Mouse (Mus musculus) stomach, embryonic 16.5 days (tissue): ENCODE results near the gene Gm9376. TPM values are rescaled to one million over a fixed set of nuclear protein-coding genes. Genes with fewer than 3 reads are reported as not detected.
A peak's percentile ranks its signal among the peaks of the same experiment; 100 is the strongest.

Experiments
- ATAC-seq: fragments of 200-750 bp; cut with Nextera tagmentation; 2 replicates; pipeline ENCODE4 v1.8.0; 2017; ENCODE audit warnings: moderate number of reproducible peaks, moderate TSS enrichment; ENCODE audit not compliant: insufficient read depth, low FRiP score
- H3K27ac ChIP-seq: fragments of 300-500 bp; sonication (generic); 2 replicates; pipeline ENCODE4 v1.5.1; 2014; ENCODE audit warnings: low read length
- H3K27me3 ChIP-seq: fragments of 300-500 bp; sonication (generic); 2 replicates; pipeline ENCODE4 v1.6.1; 2014; ENCODE audit warnings: low read length, control low read depth, mixed read lengths; ENCODE audit not compliant: control insufficient read depth, insufficient read depth
- H3K36me3 ChIP-seq: fragments of 300-500 bp; sonication (generic); 2 replicates; pipeline ENCODE4 v1.6.1; 2014; ENCODE audit warnings: low read length; ENCODE audit not compliant: control insufficient read depth, insufficient read depth
- H3K4me1 ChIP-seq: fragments of 300-500 bp; sonication (generic); 2 replicates; pipeline ENCODE4 v1.6.1; 2014; ENCODE audit warnings: low read length, control low read depth, mixed read lengths; ENCODE audit not compliant: control insufficient read depth, insufficient read depth
- H3K4me2 ChIP-seq: fragments of 300-500 bp; sonication (generic); 2 replicates; pipeline ENCODE4 v1.6.1; 2014; ENCODE audit warnings: low read depth, low read length, mixed read lengths
- H3K4me3 ChIP-seq: fragments of 300-500 bp; sonication (generic); replicated peaks from 2 replicates; pipeline ENCODE4 v1.5.1; 2014; ENCODE audit warnings: mild to moderate bottlenecking, low read length
- H3K9ac ChIP-seq: fragments of 300-500 bp; sonication (generic); 2 replicates; pipeline ENCODE4 v1.6.1; 2014; ENCODE audit warnings: low read length
- H3K9me3 ChIP-seq: fragments of 300-500 bp; sonication (generic); replicated peaks from 2 replicates; pipeline ENCODE4 v1.6.1; 2016; ENCODE audit warnings: low read length, control low read depth; ENCODE audit not compliant: control insufficient read depth
- WGBS: fragments of 180-500 bp; shearing (Covaris S2); extraction: QIAGEN DNeasy Blood & Tissue Kit; methylation state at CpG from one replicate; pipeline ENCODE4 v1.1.7; 2014; 5-methylcytosine and 5-hydroxymethylcytosine counted together
- polyA plus RNA-seq: library from polyadenylated mRNA; unstranded; fragments of >200 nt; fragmentation: Nextera tagmentation; extraction: Ambion mirVana; gene quantifications from 2 replicates; pipeline ENCODE4 v1.2.1, GENCODE M21; 2015

Gene Gm9376
- polyA plus RNA-seq = not detected in 2 replicates

DNA sequence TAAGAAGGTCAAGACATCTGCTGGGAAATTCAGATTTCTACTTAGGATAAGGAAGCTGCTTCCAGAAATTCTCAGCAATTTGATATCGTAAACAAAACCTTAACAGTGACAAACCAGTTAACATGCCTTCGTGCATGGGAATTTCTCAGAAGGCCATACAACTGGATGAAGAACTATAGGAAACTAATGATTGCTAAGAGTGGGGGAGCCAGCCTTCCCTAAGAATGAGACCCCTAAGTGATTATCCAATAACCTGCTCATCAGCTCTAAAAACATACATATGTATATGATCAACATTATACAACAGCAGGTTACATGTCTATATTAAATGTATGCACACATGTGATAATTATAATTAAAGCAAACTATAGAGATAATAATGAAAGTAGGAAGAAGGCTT, at the start of gene Gm9376:
Gene Gm9376, plus strand, starts transcription at position 301 of the 400 bp plus-strand sequence.
- H3K4me1 ChIP-seq = no peaks in the 10 kb centered on the region
- no peak for ATAC-seq
- WGBS = 73% methylated on average over 2 of the region's 2 CpGs
- H3K4me3 ChIP-seq = no peak within 1 kb of the TSS
- no peaks in the 10 kb centered on the region for H3K27me3 ChIP-seq
- no peak within 1 kb of the TSS for H3K27ac ChIP-seq
- H3K9me3 ChIP-seq = no peaks in the 10 kb centered on the region
- H3K4me2 ChIP-seq = no peak within 1 kb of the TSS
- H3K36me3 ChIP-seq = no peaks in the 10 kb centered on the region
- no peak within 1 kb of the TSS for H3K9ac ChIP-seq

DNA sequence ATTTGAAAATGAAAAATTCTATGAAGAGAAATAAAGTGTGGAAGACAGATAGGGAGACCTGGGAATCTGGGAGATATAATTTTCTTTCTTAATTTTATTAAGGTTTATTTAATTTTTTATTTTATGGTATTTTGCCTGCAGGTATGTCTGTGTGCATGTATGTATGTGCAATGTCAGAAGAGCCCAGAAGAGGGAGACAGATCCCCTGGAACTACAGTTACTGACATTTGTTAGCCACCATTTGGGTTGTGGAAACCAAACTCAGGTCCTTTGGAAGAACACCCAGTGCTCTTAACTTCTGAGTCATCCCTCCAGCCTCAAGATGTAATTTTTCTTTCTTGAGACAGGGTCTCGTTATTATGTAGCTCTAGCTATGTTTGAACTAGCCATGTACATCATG, 45.9 kb upstream of the Gm9376 start:
- H3K36me3 ChIP-seq = no peaks in the 10 kb centered on the region
- H3K9ac ChIP-seq = no peak overlapping the region
- ATAC-seq = no peak
- 69% methylated on average over 1 of the region's 1 CpGs for WGBS
- no peak overlapping the region for H3K4me3 ChIP-seq
- peaks cover 28% of the 10 kb centered on the region for H3K27me3 ChIP-seq
- no peak overlapping the region for H3K27ac ChIP-seq
- no peaks in the 10 kb centered on the region for H3K9me3 ChIP-seq
- H3K4me2 ChIP-seq = no peak overlapping the region
- no peaks in the 10 kb centered on the region for H3K4me1 ChIP-seq

DNA sequence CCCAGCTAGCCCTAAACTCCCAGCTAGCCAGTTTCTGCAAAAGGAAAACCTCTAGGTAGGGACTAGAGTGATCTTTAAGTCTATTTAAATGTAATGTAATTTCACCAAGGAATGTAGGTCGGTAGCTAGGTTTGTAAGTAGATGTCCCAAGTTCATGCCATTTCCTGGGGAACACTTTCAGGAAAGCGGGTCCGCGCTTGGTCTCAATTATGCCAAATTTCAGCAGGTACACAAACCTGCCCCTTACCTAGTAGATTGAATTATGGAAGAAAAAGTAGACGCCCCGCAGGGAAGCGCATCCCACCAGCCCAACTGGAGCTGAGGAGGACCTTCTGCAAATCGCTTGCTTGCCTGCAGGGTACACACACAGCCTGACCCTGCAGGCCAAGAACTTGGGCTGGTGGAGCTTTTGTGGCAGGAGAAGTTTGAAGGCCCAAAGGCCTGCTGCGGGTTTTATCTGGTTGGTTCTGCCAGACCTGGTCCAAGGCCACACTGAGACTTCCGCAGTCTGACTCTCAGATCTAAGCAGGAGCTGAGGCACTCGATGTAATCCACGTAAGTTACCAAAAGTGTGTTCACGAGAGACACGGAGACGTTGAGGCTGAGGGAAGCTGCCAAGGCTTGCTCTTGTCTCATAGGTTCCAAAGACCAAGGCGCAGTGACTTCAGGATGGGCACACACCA, 41.6 kb upstream of the Gm9376 start:
- no peak overlapping the region for H3K9ac ChIP-seq
- WGBS = 32% methylated on average over 16 of the region's 16 CpGs
- no peak overlapping the region for H3K4me2 ChIP-seq
- ATAC-seq = no peak
- peaks cover 57% of the 10 kb centered on the region for H3K27me3 ChIP-seq
- H3K4me1 ChIP-seq = no peaks in the 10 kb centered on the region; the same call in 1 of the 2 replicates
- no peaks in the 10 kb centered on the region for H3K36me3 ChIP-seq
- H3K27ac ChIP-seq = no peak overlapping the region
- no peaks in the 10 kb centered on the region for H3K9me3 ChIP-seq
- H3K4me3 ChIP-seq = no peak overlapping the region

DNA sequence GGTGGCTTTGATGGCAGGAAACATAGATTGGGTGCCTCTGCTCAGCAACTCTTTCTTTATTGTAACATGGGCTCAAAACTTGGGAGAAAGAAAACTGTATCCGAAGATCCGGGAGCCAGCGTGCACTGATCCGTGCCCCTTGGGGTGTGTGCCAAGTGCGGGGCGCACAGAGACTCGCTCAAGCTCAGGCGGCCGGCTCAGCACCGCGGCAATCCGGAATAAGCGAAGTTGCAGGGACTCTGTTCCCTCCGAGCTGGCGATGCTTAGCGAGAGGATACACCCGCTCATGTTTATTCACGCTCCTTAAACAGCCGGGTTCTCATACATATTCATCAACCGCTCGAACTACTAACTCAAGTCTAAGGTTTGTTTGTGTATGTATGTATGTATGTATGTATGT, 40.8 kb upstream of the Gm9376 start:
- Histone ChIP-seq H3K9ac (peak overlapping the region; percentile 49; the same call in 1 of the 2 replicates), H3K36me3 (no peaks in the 10 kb centered on the region), H3K27ac (no peak overlapping the region), H3K9me3 (no peaks in the 10 kb centered on the region), H3K4me3 (peak overlapping the region; percentile 18), H3K4me1 (no peaks in the 10 kb centered on the region; the same call in 1 of the 2 replicates), H3K4me2 (peak overlapping the region; percentile 37; the same call in 1 of the 2 replicates), H3K27me3 (peaks cover 57% of the 10 kb centered on the region)
- no peak for ATAC-seq
- 2% methylated on average over 21 of the region's 21 CpGs for WGBS

DNA sequence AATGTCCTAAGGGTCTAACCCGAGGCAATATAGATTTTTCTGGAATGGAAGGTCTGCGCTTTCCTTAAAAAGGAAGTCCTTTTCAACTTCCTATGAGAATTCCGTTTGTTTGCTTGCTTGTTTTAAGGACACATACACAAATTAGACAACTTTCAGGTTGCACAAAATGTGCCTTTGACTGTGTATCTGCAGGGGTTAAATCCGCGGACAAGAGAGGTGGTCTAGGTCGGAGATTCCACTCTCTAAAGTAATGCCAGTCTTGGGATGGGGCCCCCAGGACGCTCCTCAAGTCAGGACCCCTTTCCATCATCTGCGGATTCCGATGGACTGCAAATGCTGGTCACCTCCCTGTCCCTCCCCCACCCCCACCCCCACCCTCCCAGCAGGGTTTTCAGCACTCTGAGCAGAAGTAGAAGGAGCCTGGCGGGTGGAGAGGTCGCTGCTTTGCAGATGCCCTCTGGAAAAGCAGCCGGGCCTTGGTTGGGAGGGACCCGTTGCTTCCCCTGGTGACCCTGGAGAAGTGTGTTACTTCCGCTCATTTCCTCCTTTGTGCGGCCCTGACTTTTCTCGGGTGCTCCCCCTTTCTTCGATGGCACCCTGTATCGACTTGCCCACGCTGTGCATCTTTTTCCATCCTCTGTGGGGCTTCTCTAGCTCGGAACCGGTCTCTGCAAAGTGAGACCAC, 40.1 kb upstream of the Gm9376 start:
- H3K27ac ChIP-seq = no peak overlapping the region
- H3K4me1 ChIP-seq = no peaks in the 10 kb centered on the region; the same call in 1 of the 2 replicates
- no peak for ATAC-seq
- H3K9ac ChIP-seq = no peak overlapping the region
- no peaks in the 10 kb centered on the region for H3K9me3 ChIP-seq
- no peaks in the 10 kb centered on the region for H3K36me3 ChIP-seq
- WGBS = 8% methylated on average over 21 of the region's 21 CpGs
- H3K4me2 ChIP-seq = peak overlapping the region; percentile 37; the same call in 1 of the 2 replicates
- H3K4me3 ChIP-seq = no peak overlapping the region; the same call in 1 of the 2 replicates
- peaks cover 62% of the 10 kb centered on the region for H3K27me3 ChIP-seq

DNA sequence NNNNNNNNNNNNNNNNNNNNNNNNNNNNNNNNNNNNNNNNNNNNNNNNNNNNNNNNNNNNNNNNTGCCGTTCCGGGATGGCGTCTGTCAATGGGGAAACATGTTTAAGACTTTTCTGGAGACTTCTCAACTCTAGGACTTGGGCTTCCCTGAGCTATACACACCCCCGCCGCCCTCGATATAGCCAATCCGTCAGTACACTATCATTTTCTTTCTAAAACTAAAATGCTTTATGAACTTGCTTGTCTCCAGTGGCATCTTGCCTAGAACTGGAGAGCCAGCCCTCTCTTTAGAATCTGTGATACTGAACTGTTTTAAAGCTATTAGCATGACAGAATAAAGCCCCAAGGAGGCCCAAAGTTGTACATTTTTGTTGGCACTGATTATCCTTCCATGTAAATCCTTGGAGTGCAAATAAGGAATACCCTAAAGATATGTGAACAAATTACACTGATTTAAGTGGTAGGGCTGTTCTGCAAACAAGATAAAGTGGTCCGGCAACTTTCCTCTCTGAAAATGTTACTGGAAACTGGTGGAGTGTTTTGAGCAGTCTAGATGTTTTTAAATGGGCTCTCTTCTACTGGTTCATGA, 34.3 kb upstream of the Gm9376 start:
- H3K36me3 ChIP-seq = no peaks in the 10 kb centered on the region
- ATAC-seq = no peak
- WGBS = 11% methylated on average over 8 of the region's 8 CpGs
- peak overlapping the region; percentile 70 for H3K27ac ChIP-seq
- peaks cover 6% of the 10 kb centered on the region; the same call in 1 of the 2 replicates for H3K4me1 ChIP-seq
- peak overlapping the region; percentile 33 for H3K4me3 ChIP-seq
- H3K4me2 ChIP-seq = peak overlapping the region; percentile 52
- H3K27me3 ChIP-seq = peaks cover 42% of the 10 kb centered on the region
- 0 out of 2 replicates have a peak overlapping the region, but pooled peaks have one; percentile 2 for H3K9ac ChIP-seq
- no peaks in the 10 kb centered on the region for H3K9me3 ChIP-seq

DNA sequence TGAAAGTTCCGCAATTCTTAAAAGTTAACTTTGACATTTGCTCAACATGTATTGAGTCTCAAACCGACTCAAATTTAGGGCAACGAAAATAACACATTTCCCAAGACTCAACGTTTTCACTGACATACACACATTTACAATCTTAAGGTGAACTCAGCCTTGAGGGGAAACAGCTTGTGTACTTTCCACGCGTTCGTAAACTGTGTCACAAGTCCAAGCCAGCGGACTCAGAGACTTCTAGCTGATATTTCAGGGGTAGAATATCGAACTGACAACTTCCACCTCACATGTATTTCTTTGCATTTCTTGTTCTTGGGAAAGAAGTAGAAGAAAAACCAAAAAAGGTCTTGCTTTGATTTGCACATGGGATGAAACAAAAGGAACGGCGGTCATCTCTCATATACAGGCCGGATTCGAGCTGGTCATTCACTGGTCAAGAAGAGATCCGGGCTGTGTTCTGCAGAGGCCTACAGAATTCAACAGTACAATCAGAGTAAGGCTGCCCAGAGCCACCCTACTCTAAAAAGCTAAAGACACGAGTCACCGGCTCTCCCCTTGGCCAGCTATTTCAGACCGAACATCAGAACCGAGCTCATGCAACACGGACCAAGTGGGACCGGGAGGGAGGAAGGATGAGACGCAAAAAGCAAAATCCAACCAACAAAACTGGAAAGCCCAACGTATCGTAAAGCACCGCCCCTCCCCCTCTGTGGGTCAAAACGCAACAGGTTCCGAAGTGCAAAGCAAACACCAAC, 32.8 kb upstream of the Gm9376 start:
- Histone ChIP-seq H3K9me3 (no peaks in the 10 kb centered on the region), H3K27ac (peak overlapping the region; percentile 26; the same call in 1 of the 2 replicates), H3K4me3 (peak overlapping the region; percentile 63), H3K27me3 (peaks cover 32% of the 10 kb centered on the region), H3K9ac (peak overlapping the region; percentile 81), H3K36me3 (no peaks in the 10 kb centered on the region), H3K4me2 (peak overlapping the region; percentile 66), H3K4me1 (peaks cover 6% of the 10 kb centered on the region; the same call in 1 of the 2 replicates)
- no peak for ATAC-seq
- 6% methylated on average over 26 of the region's 26 CpGs for WGBS

DNA sequence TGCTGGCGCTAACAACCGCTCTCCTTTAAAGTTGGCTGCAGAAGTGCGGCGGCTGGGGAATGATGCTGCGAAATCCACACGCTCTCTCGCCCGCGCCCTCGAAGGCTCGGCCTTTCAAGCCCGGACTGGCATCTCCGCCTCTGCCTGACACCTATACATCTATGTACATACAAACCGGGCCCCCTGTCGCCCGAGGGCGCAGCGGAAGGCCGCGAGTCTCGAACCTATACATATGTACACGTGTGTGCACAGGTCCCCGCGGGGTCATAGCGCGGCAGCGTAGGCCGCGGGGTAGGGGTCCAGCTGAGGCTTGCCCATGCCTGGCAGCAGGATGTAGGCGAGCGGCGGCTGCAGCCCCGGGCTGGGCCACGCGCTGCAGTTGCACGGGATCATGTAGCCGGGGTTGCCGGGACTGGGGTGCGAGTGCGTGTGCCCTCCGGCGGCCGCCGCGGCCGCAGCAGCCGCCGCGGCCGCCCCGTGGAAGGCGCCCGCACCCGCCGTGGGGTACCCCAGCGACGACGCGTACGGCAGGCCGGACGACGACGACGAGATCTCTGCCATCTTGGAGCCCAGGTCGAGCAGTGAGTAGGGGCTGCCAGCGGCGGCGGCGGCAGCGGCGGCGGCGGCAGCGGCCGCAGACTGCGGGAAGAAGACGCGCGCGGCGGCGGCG, 32.1 kb upstream of the Gm9376 start:
- H3K4me2 ChIP-seq = peak overlapping the region; percentile 66
- H3K27me3 ChIP-seq = peaks cover 32% of the 10 kb centered on the region
- under 1% methylated on average over 78 of the region's 84 CpGs for WGBS
- H3K27ac ChIP-seq = peak overlapping the region; percentile 92
- no peaks in the 10 kb centered on the region for H3K9me3 ChIP-seq
- no peaks in the 10 kb centered on the region for H3K36me3 ChIP-seq
- peak overlapping the region; percentile 63 for H3K4me3 ChIP-seq
- peaks cover 6% of the 10 kb centered on the region; the same call in 1 of the 2 replicates for H3K4me1 ChIP-seq
- ATAC-seq = no peak
- H3K9ac ChIP-seq = peak overlapping the region; percentile 81
